Mouse (Mus musculus) A20 (cell line): ENCODE results near the gene Klhl25.
A peak's percentile ranks its signal among the peaks of the same experiment; 100 is the strongest.
"Not testable (repeated sequence)": the region's sequence is repeated elsewhere in the genome, so short reads cannot be mapped to it uniquely, and the experiment has no call there.

Source experiments
- DNase-seq: peaks from one replicate; pipeline ENCODE4 v3.0.0-alpha.2; 2011; ENCODE audit warnings: low read depth, low spot score

The Klhl25 gene

GRCm38 (mm10) chr7:75873216-75873615, 25.1 kb downstream of the Klhl25 start:
- DNase-seq: peak; percentile 14

DNA sequence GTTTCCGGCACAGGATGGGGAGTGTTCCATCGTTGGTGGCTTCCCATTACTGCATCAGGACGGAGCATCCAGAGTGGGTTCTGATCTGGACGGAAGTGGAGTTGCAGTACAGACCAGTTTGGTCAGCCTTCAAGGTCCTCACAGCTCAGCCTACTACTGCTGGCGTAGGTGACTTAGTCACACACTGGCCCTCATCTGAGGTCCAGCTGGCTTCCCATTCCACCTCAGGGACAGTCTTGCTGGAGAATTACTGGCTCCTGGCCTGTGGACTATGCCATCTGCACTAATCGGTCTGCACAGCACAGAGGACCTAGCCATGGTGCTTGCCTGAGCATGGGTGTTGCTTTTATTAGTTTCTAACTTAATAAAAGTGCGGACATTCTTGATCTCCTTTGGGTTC, 25.6 kb downstream of the Klhl25 start:
- no peak for DNase-seq

DNA sequence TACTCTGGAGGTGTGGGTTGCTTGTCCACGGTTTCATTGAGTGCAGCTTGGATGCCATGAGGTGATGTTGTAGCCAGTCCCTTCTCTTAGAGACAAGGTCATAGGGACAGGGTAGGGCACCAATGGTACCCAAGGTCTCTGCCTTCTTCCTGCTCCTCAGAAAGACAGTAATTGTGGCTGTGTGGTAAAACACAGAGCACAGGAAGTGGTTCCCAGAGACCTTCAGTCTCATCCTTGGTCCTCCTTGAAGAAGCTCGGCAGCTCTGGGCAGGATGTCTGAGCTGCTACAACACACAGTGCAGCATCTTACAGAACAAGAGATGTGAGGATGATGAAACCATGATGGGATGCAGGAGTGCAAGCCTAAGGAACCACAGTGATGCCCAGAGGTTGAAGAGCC, 31.3 kb downstream of the Klhl25 start:
- DNase-seq: not testable (repeated sequence)

- DNase-seq: no peak
Observed at GRCm38 (mm10) chr7:75880236-75880635, 32.1 kb downstream of the Klhl25 start.

DNA sequence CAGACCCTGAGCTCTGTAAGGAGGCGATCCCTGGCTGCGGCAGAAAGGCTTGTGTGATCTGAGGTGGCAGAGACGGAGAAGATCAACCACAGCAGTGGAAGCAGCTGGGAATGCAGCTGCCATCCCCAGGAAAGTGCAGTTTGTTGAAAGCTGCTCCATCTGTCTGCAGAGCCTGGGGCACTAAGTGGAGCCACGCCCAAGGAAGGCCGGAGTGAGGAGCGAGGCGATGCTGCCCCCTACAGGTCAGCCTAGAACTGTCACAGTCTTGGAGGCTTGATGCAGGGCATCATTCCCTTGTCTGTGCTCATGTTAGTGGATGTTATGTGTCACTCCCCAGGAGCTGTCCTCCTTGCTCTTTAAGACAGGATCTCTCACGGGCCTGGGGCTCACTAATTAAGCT, 32.5 kb downstream of the Klhl25 start:
- DNase-seq: peak; percentile 78

GRCm38 (mm10) chr7:75881376-75881775, 33.3 kb downstream of the Klhl25 start:
- DNase-seq: peak; percentile 8

DNA sequence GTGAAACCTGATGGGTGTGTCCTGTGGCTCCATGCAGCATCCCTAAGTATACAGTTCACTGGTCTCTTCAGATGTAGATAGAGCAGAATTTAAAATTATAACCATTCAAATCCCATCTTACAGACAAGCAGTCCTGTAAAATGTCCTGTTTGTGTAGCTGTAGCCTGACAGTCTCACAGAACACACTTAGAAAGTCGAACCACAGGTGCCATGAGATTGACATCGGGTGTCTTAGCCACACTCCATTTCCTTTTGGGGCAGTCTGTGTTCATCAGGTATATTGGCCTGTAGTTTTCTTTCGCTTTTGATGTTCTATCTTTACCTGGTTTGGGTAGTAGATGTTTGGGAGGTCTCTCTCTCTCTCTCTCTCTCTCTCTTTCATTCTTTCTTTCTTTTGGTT, 33.7 kb downstream of the Klhl25 start:
- peak; percentile 10 for DNase-seq

GRCm38 (mm10) chr7:75891466-75891865, 43.4 kb downstream of the Klhl25 start:
- no peak for DNase-seq

DNA sequence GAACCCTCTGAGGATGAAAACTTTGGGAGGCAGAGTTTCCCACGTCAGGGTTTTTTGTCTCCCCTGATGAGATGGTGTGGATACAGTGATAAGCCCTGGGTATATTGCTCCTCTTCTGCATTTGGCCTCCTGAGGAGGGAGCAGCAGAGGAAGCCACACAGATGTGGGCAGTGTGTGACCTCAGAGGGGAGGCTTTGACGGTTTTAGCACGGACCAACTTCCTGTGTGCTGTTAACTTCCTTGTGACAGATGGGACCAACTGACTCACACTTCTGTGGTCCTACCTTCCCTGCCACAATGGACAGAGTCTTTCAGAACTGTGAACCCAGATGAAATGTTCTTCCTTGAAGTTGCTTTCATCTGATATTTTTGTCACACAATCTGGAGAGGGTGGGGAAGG, 44.6 kb downstream of the Klhl25 start:
- peak; percentile 26 for DNase-seq

GRCm38 (mm10) chr7:75893709-75894108, 45.6 kb downstream of the Klhl25 start:
- no peak for DNase-seq

DNA sequence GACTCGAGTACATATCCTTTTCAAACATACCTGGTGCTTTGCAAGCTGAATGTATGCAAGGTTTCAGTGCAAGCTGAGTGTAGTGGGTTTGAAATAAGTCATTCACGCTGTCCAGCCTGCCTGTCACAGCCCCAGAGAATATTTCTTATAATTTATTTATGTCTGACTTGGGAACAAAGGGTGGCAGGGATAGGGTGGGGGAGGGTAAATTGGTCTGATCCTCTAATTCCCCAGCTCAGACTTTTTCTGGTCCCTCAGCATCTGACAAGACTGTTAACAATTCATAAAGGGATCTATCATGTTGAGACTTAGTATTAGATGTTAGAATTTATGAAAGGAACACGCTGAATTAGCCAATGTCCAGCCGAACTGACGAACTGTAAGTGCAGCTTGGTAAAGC, 48.9 kb downstream of the Klhl25 start:
- no peak for DNase-seq

DNA sequence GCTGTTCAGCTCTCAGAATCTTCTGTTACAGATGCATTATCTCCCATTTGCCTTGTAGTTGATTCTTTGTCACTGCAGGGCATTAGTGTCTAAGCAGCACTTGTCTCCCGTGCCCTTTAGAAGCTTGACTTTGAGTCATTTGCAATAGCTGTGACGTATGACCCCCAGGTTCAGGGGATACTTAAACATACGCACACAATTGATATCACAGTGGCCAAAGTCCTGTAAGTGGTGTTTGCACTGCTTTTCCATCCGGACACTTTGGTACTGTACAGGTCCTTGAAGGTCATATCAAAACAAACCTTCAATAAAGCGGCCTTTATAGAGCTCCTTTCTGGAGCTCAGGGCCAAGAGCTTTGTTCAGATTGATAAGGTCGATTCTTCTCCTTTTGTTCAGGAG, 51.0 kb downstream of the Klhl25 start:
- DNase-seq: no peak

- no peak for DNase-seq
Observed at GRCm38 (mm10) chr7:75899517-75899916, 51.4 kb downstream of the Klhl25 start.

DNA sequence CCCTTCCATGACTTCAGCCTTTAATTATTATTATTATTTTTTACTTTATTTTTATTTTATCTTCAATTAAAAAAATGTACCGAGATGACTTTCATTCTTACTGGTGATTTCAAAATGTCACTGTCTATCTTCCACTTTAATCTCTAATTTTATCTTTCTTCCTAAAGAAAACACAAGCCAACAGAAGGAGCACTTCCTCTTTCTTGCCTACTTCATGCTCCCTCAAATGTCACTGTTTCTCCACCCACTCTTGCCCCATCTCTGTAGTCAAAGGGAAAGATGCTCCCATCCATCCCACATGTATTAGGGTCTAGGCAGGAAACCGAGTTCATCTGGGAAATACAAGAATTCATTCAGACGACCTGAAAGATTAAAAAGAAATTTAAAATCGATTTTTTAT, 51.8 kb downstream of the Klhl25 start:
- no peak for DNase-seq

DNA sequence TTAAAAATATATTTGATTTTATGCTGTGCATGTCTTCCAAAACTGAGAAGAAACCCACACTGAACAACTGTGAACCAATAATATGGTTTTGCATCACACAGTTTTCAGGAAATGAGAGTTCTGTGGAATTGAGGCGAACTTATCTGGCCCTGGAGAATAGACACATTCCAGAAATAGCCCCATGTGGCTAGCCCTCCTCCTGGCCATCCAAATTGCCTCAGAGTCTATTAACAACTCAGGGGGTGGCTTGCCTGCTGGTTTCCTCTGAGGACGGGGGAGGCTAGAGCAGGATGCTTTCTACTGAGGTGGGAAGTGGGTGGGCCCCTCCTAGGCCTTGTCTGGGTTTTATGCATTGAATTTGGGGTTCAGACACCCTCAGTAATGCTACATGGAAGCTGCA, 57.0 kb downstream of the Klhl25 start:
- no peak for DNase-seq

DNA sequence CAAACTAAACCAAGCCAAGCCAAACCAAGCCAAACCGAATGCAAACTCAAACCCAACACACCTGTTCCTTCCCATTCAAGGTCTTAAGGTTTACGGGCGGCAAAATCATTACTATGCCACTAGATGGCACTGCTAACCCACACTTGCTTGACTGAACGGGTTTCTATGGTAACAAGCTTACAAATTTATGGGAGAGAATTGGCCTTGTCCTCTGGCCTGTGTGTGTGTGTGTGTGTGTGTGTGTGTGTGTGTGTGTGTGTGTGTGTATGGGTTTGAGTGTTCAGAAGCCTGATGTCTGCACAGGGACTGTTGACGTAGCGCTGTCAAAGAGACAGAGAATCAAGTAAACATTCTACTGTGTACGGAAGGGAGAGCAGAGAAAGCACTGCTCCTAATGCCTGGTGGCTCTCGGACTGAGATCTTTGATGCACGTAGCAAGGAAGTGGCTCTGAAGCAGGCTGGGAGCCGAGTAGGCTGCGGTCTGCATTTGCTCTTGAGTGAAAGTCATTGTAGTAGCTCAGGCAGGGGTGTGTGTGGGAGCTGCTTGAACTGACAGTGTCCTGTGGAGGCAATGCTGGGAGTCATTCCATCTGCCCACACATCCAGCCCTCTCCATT, 62.0 kb downstream of the Klhl25 start:
- peak; percentile 60 for DNase-seq

- no peak for DNase-seq
Observed at GRCm38 (mm10) chr7:75910652-75911035, 62.5 kb downstream of the Klhl25 start.

- DNase-seq: peak; percentile 71
Observed at GRCm38 (mm10) chr7:75913952-75914351, 65.8 kb downstream of the Klhl25 start.

DNA sequence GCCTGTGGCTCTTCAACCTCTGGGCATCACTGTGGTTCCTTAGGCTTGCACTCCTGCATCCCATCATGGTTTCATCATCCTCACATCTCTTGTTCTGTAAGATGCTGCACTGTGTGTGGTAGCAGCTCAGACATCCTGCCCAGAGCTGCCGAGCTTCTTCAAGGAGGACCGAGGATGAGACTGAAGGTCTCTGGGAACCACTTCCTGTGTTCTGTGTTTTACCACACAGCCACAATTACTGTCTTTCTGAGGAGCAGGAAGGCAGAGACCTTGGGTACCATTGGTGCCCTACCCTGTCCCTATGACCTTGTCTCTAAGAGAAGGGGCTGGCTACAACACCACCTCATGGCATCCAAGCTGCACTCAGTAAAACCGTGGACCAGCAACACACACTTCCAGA, 67.4 kb downstream of the Klhl25 start:
- DNase-seq: not testable (repeated sequence)

DNA sequence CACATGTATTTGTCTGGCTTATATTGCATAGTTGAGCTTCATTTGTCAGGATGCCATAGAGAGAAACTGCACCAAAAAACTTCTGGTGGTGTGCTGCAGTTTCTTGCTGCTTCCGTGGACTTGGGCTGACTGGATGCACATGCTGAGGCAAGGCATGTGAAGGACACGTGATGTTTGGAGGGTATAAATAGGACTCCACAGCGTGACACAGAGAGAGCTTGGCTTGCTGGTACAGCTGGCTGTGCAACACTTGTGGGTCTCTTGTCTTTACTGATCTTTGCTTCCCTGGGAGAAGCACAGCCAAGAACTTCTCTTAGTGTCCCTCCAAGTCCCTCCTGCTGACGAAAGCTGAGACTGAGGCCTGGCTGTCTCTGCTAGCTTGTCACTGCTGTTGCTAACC, 69.6 kb downstream of the Klhl25 start:
- DNase-seq: no peak

GRCm38 (mm10) chr7:75919745-75920144, 71.6 kb downstream of the Klhl25 start:
- not testable (repeated sequence) for DNase-seq
